Mouse (Mus musculus): Measurements from ENCODE around the gene Nedd9. TPM values are rescaled to one million over a fixed set of nuclear protein-coding genes. Genes with fewer than 3 reads are reported as not detected.

Nedd9 gene
- total and polyA plus RNA-seq, 2 experiments from 2014 or later, result 10.1 to 28.2 TPM

GRCm38 (mm10) chr13:41330051-41330450, 157.1 kb downstream of the Nedd9 start:
- 82% methylated on average over 4 of the region's 4 CpGs for WGBS
- Histone ChIP-seq H3K9me3 (replicated peaks; ENCODE audit: control insufficient read depth, low read length) (no peaks in the 10 kb centered on the region), H3K9ac (replicated peaks; ENCODE audit: low read depth, low read length) (no peak overlapping the region), H3K36me3 (replicated peaks; ENCODE audit: control insufficient read depth, insufficient read depth, low read length) (peaks cover 27% of the 10 kb centered on the region), H3K27ac (ENCODE audit: low read depth) (no peak overlapping the region), H3K4me1 (ENCODE audit: control insufficient read depth, insufficient read depth) (peaks cover 53% of the 10 kb centered on the region), H3K4me2 (ENCODE audit: low read depth, low read length) (no peak overlapping the region), H3K27me3 (ENCODE audit: control insufficient read depth, insufficient read depth, low read length) (no peaks in the 10 kb centered on the region), H3K4me3 (ENCODE audit: low read depth, low read length) (no peak overlapping the region)
- no peak for DNase-seq (ENCODE audit: low spot score)
- ATAC-seq (ENCODE audit: insufficient read depth, low read depth), result no peak
- TF ChIP-seq CTCF (IDR thresholded peaks at IDR 0.05; ENCODE audit: low read depth) (no peak), EP300 (IDR thresholded peaks at IDR 0.05; ENCODE audit: low read depth) (no peak)

- H3K9ac ChIP-seq (replicated peaks; ENCODE audit: low read depth, low read length), result no peak overlapping the region
- no peaks in the 10 kb centered on the region for H3K9me3 ChIP-seq (replicated peaks; ENCODE audit: control insufficient read depth, low read length)
- no peak overlapping the region for H3K4me3 ChIP-seq (ENCODE audit: low read depth, low read length)
- no peak overlapping the region for H3K4me2 ChIP-seq (ENCODE audit: low read depth, low read length)
- ATAC-seq (ENCODE audit: insufficient read depth, low read depth) (no peak), DNase-seq (ENCODE audit: low spot score) (no peak)
- H3K27ac ChIP-seq (ENCODE audit: low read depth), result no peak overlapping the region
- peaks cover 37% of the 10 kb centered on the region for H3K4me1 ChIP-seq (ENCODE audit: control insufficient read depth, insufficient read depth)
- H3K36me3 ChIP-seq (replicated peaks; ENCODE audit: control insufficient read depth, insufficient read depth, low read length), result peaks cover 27% of the 10 kb centered on the region
- 70% methylated on average over 2 of the region's 2 CpGs for WGBS
- TF ChIP-seq CTCF (IDR thresholded peaks at IDR 0.05; ENCODE audit: low read depth) (no peak), EP300 (IDR thresholded peaks at IDR 0.05; ENCODE audit: low read depth) (no peak)
- H3K27me3 ChIP-seq (ENCODE audit: control insufficient read depth, insufficient read depth, low read length), result no peaks in the 10 kb centered on the region
These were observed 158.7 kb downstream of the Nedd9 start for GRCm38 (mm10) chr13:41328481-41328880.

GRCm38 (mm10) chr13:41327546-41327945, 159.6 kb downstream of the Nedd9 start:
- no peaks in the 10 kb centered on the region for H3K27me3 ChIP-seq (ENCODE audit: control insufficient read depth, insufficient read depth, low read length)
- 62% methylated on average over 7 of the region's 7 CpGs for WGBS
- DNase-seq (ENCODE audit: low spot score) (no peak), ATAC-seq (ENCODE audit: insufficient read depth, low read depth) (no peak)
- no peak overlapping the region for H3K4me3 ChIP-seq (ENCODE audit: low read depth, low read length)
- H3K27ac ChIP-seq (ENCODE audit: low read depth), result no peak overlapping the region
- no peaks in the 10 kb centered on the region for H3K9me3 ChIP-seq (replicated peaks; ENCODE audit: control insufficient read depth, low read length)
- H3K9ac ChIP-seq (replicated peaks; ENCODE audit: low read depth, low read length), result no peak overlapping the region
- peaks cover 29% of the 10 kb centered on the region for H3K4me1 ChIP-seq (ENCODE audit: control insufficient read depth, insufficient read depth)
- no peak for TF ChIP-seq CTCF (IDR thresholded peaks at IDR 0.05; ENCODE audit: low read depth)
- no peak for TF ChIP-seq EP300 (IDR thresholded peaks at IDR 0.05; ENCODE audit: low read depth)
- H3K4me2 ChIP-seq (ENCODE audit: low read depth, low read length), result no peak overlapping the region
- H3K36me3 ChIP-seq (replicated peaks; ENCODE audit: control insufficient read depth, insufficient read depth, low read length), result peaks cover 24% of the 10 kb centered on the region

GRCm38 (mm10) chr13:41326134-41326533, 161.0 kb downstream of the Nedd9 start:
- no peak for ATAC-seq (ENCODE audit: insufficient read depth, low read depth)
- Histone ChIP-seq H3K4me1 (ENCODE audit: control insufficient read depth, insufficient read depth) (peaks cover 18% of the 10 kb centered on the region), H3K9me3 (replicated peaks; ENCODE audit: control insufficient read depth, low read length) (no peaks in the 10 kb centered on the region), H3K36me3 (replicated peaks; ENCODE audit: control insufficient read depth, insufficient read depth, low read length) (peaks cover 17% of the 10 kb centered on the region), H3K4me3 (ENCODE audit: low read depth, low read length) (no peak overlapping the region), H3K4me2 (ENCODE audit: low read depth, low read length) (no peak overlapping the region), H3K27me3 (ENCODE audit: control insufficient read depth, insufficient read depth, low read length) (no peaks in the 10 kb centered on the region), H3K27ac (ENCODE audit: low read depth) (no peak overlapping the region), H3K9ac (replicated peaks; ENCODE audit: low read depth, low read length) (no peak overlapping the region)
- TF ChIP-seq CTCF (IDR thresholded peaks at IDR 0.05; ENCODE audit: low read depth) (no peak), EP300 (IDR thresholded peaks at IDR 0.05; ENCODE audit: low read depth) (no peak)
- 84% methylated on average over 4 of the region's 4 CpGs for WGBS
- no peak for DNase-seq (ENCODE audit: low spot score)

DNA sequence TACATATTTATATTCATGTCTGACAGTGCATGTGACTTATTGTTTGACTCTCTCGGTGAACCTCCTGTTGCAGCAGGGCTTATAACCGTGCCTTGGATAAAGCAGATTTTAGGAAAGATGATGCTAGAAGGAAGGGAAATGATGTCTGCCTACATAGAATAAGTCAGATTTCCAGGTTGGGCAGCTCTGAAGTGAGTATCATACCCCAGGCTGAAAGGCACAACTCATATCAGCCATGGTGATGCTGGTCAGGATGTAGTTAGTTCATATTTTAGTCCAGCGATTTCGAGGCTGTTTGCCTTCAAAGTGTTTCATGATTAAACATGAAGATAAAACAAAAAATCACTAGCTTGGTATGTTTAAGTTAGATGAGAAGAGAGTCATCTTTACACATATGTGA, 161.8 kb downstream of the Nedd9 start:
- 90% methylated on average over 4 of the region's 4 CpGs for WGBS
- no peak for ATAC-seq (ENCODE audit: insufficient read depth, low read depth)

DNA sequence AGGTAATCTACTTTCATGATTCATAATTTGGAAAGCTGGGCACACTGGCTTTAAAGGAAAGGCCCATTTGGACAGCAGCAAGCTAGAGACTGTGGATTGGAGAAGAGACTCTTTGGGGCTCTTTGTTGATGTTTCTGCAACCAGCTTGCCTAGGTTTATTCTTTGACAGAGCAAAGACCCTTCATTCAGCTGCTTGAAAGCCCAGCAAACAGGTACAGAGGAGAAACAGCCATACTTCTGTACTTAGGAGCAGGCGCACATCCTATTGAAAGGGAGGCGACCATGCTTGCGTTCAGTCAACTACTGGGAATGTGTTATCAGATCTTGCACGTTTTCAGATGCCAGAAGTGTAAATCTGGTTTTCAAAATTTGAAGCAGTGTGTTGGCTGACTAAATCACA, 162.5 kb downstream of the Nedd9 start:
- Histone ChIP-seq H3K36me3 (replicated peaks; ENCODE audit: control insufficient read depth, insufficient read depth, low read length) (peaks cover 7% of the 10 kb centered on the region; the same call in 1 of the 2 replicates), H3K4me1 (ENCODE audit: control insufficient read depth, insufficient read depth) (peaks cover 8% of the 10 kb centered on the region; the same call in 1 of the 2 replicates), H3K4me3 (ENCODE audit: low read depth, low read length) (no peak overlapping the region), H3K9me3 (replicated peaks; ENCODE audit: control insufficient read depth, low read length) (no peaks in the 10 kb centered on the region), H3K27me3 (ENCODE audit: control insufficient read depth, insufficient read depth, low read length) (no peaks in the 10 kb centered on the region), H3K4me2 (ENCODE audit: low read depth, low read length) (no peak overlapping the region), H3K9ac (replicated peaks; ENCODE audit: low read depth, low read length) (no peak overlapping the region), H3K27ac (ENCODE audit: low read depth) (no peak overlapping the region)
- ATAC-seq (ENCODE audit: insufficient read depth, low read depth) (no peak), DNase-seq (ENCODE audit: low spot score) (no peak)
- TF ChIP-seq EP300 (IDR thresholded peaks at IDR 0.05; ENCODE audit: low read depth) (no peak), CTCF (IDR thresholded peaks at IDR 0.05; ENCODE audit: low read depth) (no peak)
- 69% methylated on average over 4 of the region's 4 CpGs for WGBS

More for the DNA sequence above, 161.8 kb downstream of the Nedd9 start:
- no peaks in the 10 kb centered on the region for H3K27me3 ChIP-seq (ENCODE audit: control insufficient read depth, insufficient read depth, low read length)
- H3K9ac ChIP-seq (replicated peaks; ENCODE audit: low read depth, low read length), result no peak overlapping the region
- peaks cover 14% of the 10 kb centered on the region for H3K36me3 ChIP-seq (replicated peaks; ENCODE audit: control insufficient read depth, insufficient read depth, low read length)
- no peaks in the 10 kb centered on the region for H3K9me3 ChIP-seq (replicated peaks; ENCODE audit: control insufficient read depth, low read length)
- peaks cover 11% of the 10 kb centered on the region; the same call in 1 of the 2 replicates for H3K4me1 ChIP-seq (ENCODE audit: control insufficient read depth, insufficient read depth)
- no peak overlapping the region for H3K4me3 ChIP-seq (ENCODE audit: low read depth, low read length)
- H3K4me2 ChIP-seq (ENCODE audit: low read depth, low read length), result no peak overlapping the region
- DNase-seq (ENCODE audit: low spot score), result no peak
- TF ChIP-seq EP300 (IDR thresholded peaks at IDR 0.05; ENCODE audit: low read depth), result no peak
- TF ChIP-seq CTCF (IDR thresholded peaks at IDR 0.05; ENCODE audit: low read depth), result no peak
- no peak overlapping the region for H3K27ac ChIP-seq (ENCODE audit: low read depth)

Data from heart, postnatal 0 days (tissue).